Mouse (Mus musculus) lung, embryonic 14.5 days (tissue): ENCODE data around the gene Tesk2. TPM values are rescaled to one million over a fixed set of nuclear protein-coding genes. Genes with fewer than 3 reads are reported as not detected.
A peak's percentile ranks its signal among the peaks of the same experiment; 100 is the strongest.

Experiments
- ATAC-seq: fragments of 200-750 bp; cut with Nextera tagmentation; 2 replicates; pipeline ENCODE4 v1.8.0; 2017; ENCODE audit warnings: mild to moderate bottlenecking, moderate TSS enrichment, moderate library complexity; ENCODE audit not compliant: insufficient read depth
- DNase-seq: peaks from one replicate; pipeline ENCODE4 v3.0.0-alpha.2; 2015
- H3K27ac ChIP-seq: fragments of 300-500 bp; sonication (generic); 2 replicates; pipeline ENCODE4 v1.5.1; 2014; ENCODE audit warnings: low read depth, mild to moderate bottlenecking, moderate library complexity
- H3K27me3 ChIP-seq: fragments of 300-500 bp; sonication (generic); 2 replicates; pipeline ENCODE4 v1.6.1; 2014; ENCODE audit warnings: low read length, control low read depth; ENCODE audit not compliant: insufficient read depth
- H3K36me3 ChIP-seq: fragments of 300-500 bp; sonication (generic); 2 replicates; pipeline ENCODE4 v1.6.1; 2014; ENCODE audit warnings: control low read depth; ENCODE audit not compliant: insufficient read depth
- H3K4me1 ChIP-seq: fragments of 300-500 bp; sonication (generic); 2 replicates; pipeline ENCODE4 v1.6.1; 2014; ENCODE audit warnings: antibody characterized with exemption, control low read depth; ENCODE audit not compliant: insufficient read depth
- H3K4me2 ChIP-seq: fragments of 300-500 bp; sonication (generic); 2 replicates; pipeline ENCODE4 v1.6.1; 2014; ENCODE audit warnings: mild to moderate bottlenecking
- H3K4me3 ChIP-seq: fragments of 300-500 bp; sonication (generic); 2 replicates; pipeline ENCODE4 v1.5.1; 2014; ENCODE audit warnings: low read depth, low read length
- H3K9ac ChIP-seq: fragments of 300-500 bp; sonication (generic); 2 replicates; pipeline ENCODE4 v1.6.1; 2014
- H3K9me3 ChIP-seq: fragments of 300-500 bp; sonication (generic); 2 replicates; pipeline ENCODE4 v1.6.1; 2016; ENCODE audit warnings: low read depth, low read length, control low read depth
- CTCF ChIP-seq: IDR thresholded peaks from 2 replicates; pipeline ENCODE4 v1.5.1; 2016; ENCODE audit warnings: antibody characterized with exemption, low read depth
- WGBS: fragments of 180-500 bp; shearing (Covaris S2); extraction: QIAGEN DNeasy Blood & Tissue Kit; methylation state at CpG from one replicate; pipeline ENCODE4 v1.1.7; 2014; 5-methylcytosine and 5-hydroxymethylcytosine counted together
- polyA plus RNA-seq: library from polyadenylated mRNA; unstranded; fragments of >200 nt; fragmentation: Nextera tagmentation; extraction: Ambion mirVana; gene quantifications from 2 replicates; pipeline ENCODE4 v1.2.1, GENCODE M21; 2014

The Tesk2 gene
- polyA plus RNA-seq, 1 experiment from 2014 or later = 6.6 TPM

GRCm38 (mm10) chr4:116683957-116684356, 36.8 kb upstream of the Tesk2 start:
- H3K27ac ChIP-seq = no peak overlapping the region
- 73% methylated on average over 4 of the region's 4 CpGs for WGBS
- no peak for TF ChIP-seq CTCF
- no peak overlapping the region for H3K9ac ChIP-seq
- H3K4me2 ChIP-seq = no peak overlapping the region
- H3K4me1 ChIP-seq = peaks cover 4% of the 10 kb centered on the region; the same call in 1 of the 2 replicates
- H3K9me3 ChIP-seq = no peaks in the 10 kb centered on the region
- H3K27me3 ChIP-seq = no peaks in the 10 kb centered on the region
- DNase-seq (no peak), ATAC-seq (no peak)
- peaks cover 14% of the 10 kb centered on the region for H3K36me3 ChIP-seq
- no peak overlapping the region for H3K4me3 ChIP-seq

- Histone ChIP-seq H3K36me3 (peaks cover 21% of the 10 kb centered on the region), H3K4me3 (peak overlapping the region; percentile 53; the same call in 1 of the 2 replicates), H3K27ac (peak overlapping the region; percentile 97), H3K27me3 (no peaks in the 10 kb centered on the region), H3K9ac (peak overlapping the region; percentile 77), H3K4me2 (peak overlapping the region; percentile 84), H3K9me3 (no peaks in the 10 kb centered on the region), H3K4me1 (peaks cover 4% of the 10 kb centered on the region; the same call in 1 of the 2 replicates)
- no peak for DNase-seq
- 69% methylated on average over 2 of the region's 2 CpGs for WGBS
- ATAC-seq = no peak
- no peak for TF ChIP-seq CTCF
Observed at GRCm38 (mm10) chr4:116684665-116685064, 36.1 kb upstream of the Tesk2 start.

GRCm38 (mm10) chr4:116685402-116686061, 35.2 kb upstream of the Tesk2 start, which contains the start of gene Prdx1:
Gene Prdx1 (plus strand): TSS chr4:116685544.
- ATAC-seq = peak; percentile 96
- H3K9ac ChIP-seq = peak within 1 kb of the TSS; percentile 77
- 0% methylated on average over 56 of the region's 56 CpGs for WGBS
- H3K4me3 ChIP-seq = peak within 1 kb of the TSS; percentile 53
- peak; percentile 94 for DNase-seq
- peak within 1 kb of the TSS; percentile 97 for H3K27ac ChIP-seq
- peaks cover 30% of the 10 kb centered on the region for H3K36me3 ChIP-seq
- H3K9me3 ChIP-seq = no peaks in the 10 kb centered on the region
- H3K4me1 ChIP-seq = peaks cover 4% of the 10 kb centered on the region; the same call in 1 of the 2 replicates
- TF ChIP-seq CTCF = peak; percentile 94
- H3K4me2 ChIP-seq = peak within 1 kb of the TSS; percentile 84
- no peaks in the 10 kb centered on the region for H3K27me3 ChIP-seq

GRCm38 (mm10) chr4:116687041-116687440, 33.7 kb upstream of the Tesk2 start:
- Histone ChIP-seq H3K27me3 (no peaks in the 10 kb centered on the region), H3K9ac (peak overlapping the region; percentile 77; the same call in 1 of the 2 replicates), H3K27ac (no peak overlapping the region), H3K36me3 (peaks cover 43% of the 10 kb centered on the region), H3K4me1 (peaks cover 4% of the 10 kb centered on the region; the same call in 1 of the 2 replicates), H3K9me3 (no peaks in the 10 kb centered on the region), H3K4me2 (peak overlapping the region; percentile 84), H3K4me3 (peak overlapping the region; percentile 53)
- no peak for DNase-seq
- no peak for TF ChIP-seq CTCF
- ATAC-seq = no peak
- 26% methylated on average over 1 of the region's 1 CpGs for WGBS

GRCm38 (mm10) chr4:116689309-116689876, 31.4 kb upstream of the Tesk2 start:
- Histone ChIP-seq H3K4me1 (peaks cover 4% of the 10 kb centered on the region; the same call in 1 of the 2 replicates), H3K4me2 (no peak overlapping the region), H3K9me3 (no peaks in the 10 kb centered on the region), H3K36me3 (peaks cover 67% of the 10 kb centered on the region), H3K9ac (no peak overlapping the region), H3K27me3 (no peaks in the 10 kb centered on the region), H3K4me3 (no peak overlapping the region), H3K27ac (no peak overlapping the region)
- WGBS = 85% methylated on average over 4 of the region's 4 CpGs
- DNase-seq = no peak
- no peak for TF ChIP-seq CTCF
- ATAC-seq = no peak

GRCm38 (mm10) chr4:116692146-116692545, 28.6 kb upstream of the Tesk2 start:
- ATAC-seq (no peak), DNase-seq (no peak)
- Histone ChIP-seq H3K27me3 (no peaks in the 10 kb centered on the region), H3K4me2 (no peak overlapping the region), H3K4me1 (no peaks in the 10 kb centered on the region), H3K4me3 (no peak overlapping the region), H3K36me3 (peaks cover 93% of the 10 kb centered on the region), H3K9ac (no peak overlapping the region), H3K9me3 (no peaks in the 10 kb centered on the region), H3K27ac (no peak overlapping the region)
- 88% methylated on average over 2 of the region's 2 CpGs for WGBS
- TF ChIP-seq CTCF = no peak

- Histone ChIP-seq H3K9me3 (no peaks in the 10 kb centered on the region), H3K4me3 (no peak overlapping the region), H3K27me3 (no peaks in the 10 kb centered on the region), H3K27ac (no peak overlapping the region), H3K9ac (no peak overlapping the region), H3K4me1 (no peaks in the 10 kb centered on the region), H3K4me2 (no peak overlapping the region), H3K36me3 (peaks cover 95% of the 10 kb centered on the region)
- 85% methylated on average over 2 of the region's 2 CpGs for WGBS
- DNase-seq (no peak), ATAC-seq (no peak)
- no peak for TF ChIP-seq CTCF
Observed at GRCm38 (mm10) chr4:116693785-116694184, 27.0 kb upstream of the Tesk2 start.
